Mouse (Mus musculus): Measurements from ENCODE around the gene Med16. TPM values are rescaled to one million over a fixed set of nuclear protein-coding genes. Genes with fewer than 3 reads are reported as not detected.

Med16 gene
- total and polyA plus RNA-seq, 3 experiments, result 10.2 to 22.8 (median 12.1) TPM

GRCm38 (mm10) chr10:79926491-79927323 is 18.0 kb upstream of the Med16 start, which contains the start of gene Arid3a:
Arid3a (plus strand) TSS chr10:79927043.
- H3K36me3 ChIP-seq (replicated peaks in 1 of 2; ENCODE audit: control insufficient read depth in 1 of 2, insufficient read depth in 1 of 2, low read length in 1 of 2), result peaks cover 11 to 20% of the 10 kb centered on the region in 2 experiments
- H3K79me2 ChIP-seq (replicated peaks; ENCODE audit: control insufficient read depth, extremely low read depth, insufficient read depth, poor library complexity, severe bottlenecking), result peaks cover 48% of the 10 kb centered on the region
- in situ Hi-C loops (cut with MboI; ENCODE audit: low pct_ligation_motif_present, low pct_unique_long_range_greater_than_20kb, low sequenced_read_pairs), result loop anchor here (5.0 kb wide), 2 partner anchors 34 to 36 kb away; partner anchors contain the start of genes Cfd and Wdr18
- no peaks in the 10 kb centered on the region for H3K27me3 ChIP-seq (replicated peaks)
- peak within 1 kb of the TSS; percentile 81 for H3K27ac ChIP-seq (ENCODE audit: insufficient read depth, low read depth)
- peak within 1 kb of the TSS; percentile 98 for H3K9ac ChIP-seq (ENCODE audit: insufficient read depth, low read depth)
- H3K4me1 ChIP-seq (ENCODE audit: control insufficient read depth in 1 of 2, insufficient read depth in 2 of 2), result peaks cover 6 to 53% of the 10 kb centered on the region in 2 experiments
- peak within 1 kb of the TSS; percentile 92 for H3K4me2 ChIP-seq (ENCODE audit: insufficient read depth, low read depth, poor library complexity, severe bottlenecking)
- dilution Hi-C loops (cut with MboI; ENCODE audit: extremely low pct_ligation_motif_present, extremely low pct_unique_long_range_greater_than_20kb, low sequenced_read_pairs), result no loop called here
- peak; percentile 94 for DNase-seq (ENCODE audit: extremely low read depth)
- peak within 1 kb of the TSS; percentile 72 to 96 (median 91) for H3K4me3 ChIP-seq (replicated peaks in 1 of 3; ENCODE audit: low read depth in 2 of 3, low read length in 2 of 3, poor library complexity in 1 of 3)
- peaks cover under 1% of the 10 kb centered on the region for H3K9me3 ChIP-seq (replicated peaks; ENCODE audit: low read length)
- no peak; the same call in 1 of the 2 replicates for TF ChIP-seq RAD21 (IDR thresholded peaks at IDR 0.05; ENCODE audit: low read depth, low read length)
- peak; percentile 69 for TF ChIP-seq POLR2A (IDR thresholded peaks at IDR 0.05; ENCODE audit: low read depth, low read length)
- no peak for TF ChIP-seq RCOR1 (conservative IDR thresholded peaks at IDR 0.05; ENCODE audit: low read depth, low read length)
- peak; percentile 67 for TF ChIP-seq BHLHE40 (IDR thresholded peaks at IDR 0.05; ENCODE audit: low read depth, low read length)
- no peak for TF ChIP-seq JUND (conservative IDR thresholded peaks at IDR 0.05; ENCODE audit: low read depth, low read length)
- peak; percentile 26 for TF ChIP-seq SMC3 (IDR thresholded peaks at IDR 0.05; ENCODE audit: low read depth, low read length)
- TF ChIP-seq MAFK (IDR thresholded peaks at IDR 0.05; ENCODE audit: insufficient replicate concordance, low read length), result no peak
- TF ChIP-seq ELF1 (IDR thresholded peaks at IDR 0.05; ENCODE audit: low read depth, low read length), result peak; percentile 90
- peak; percentile 94 for TF ChIP-seq TCF12 (IDR thresholded peaks at IDR 0.05; ENCODE audit: low read depth, low read length)
- peak; percentile 99 for TF ChIP-seq MAZ (IDR thresholded peaks at IDR 0.05; ENCODE audit: low read depth, low read length)
- TF ChIP-seq MEF2A (IDR thresholded peaks at IDR 0.05; ENCODE audit: borderline replicate concordance, low read depth, low read length), result peak; percentile 94
- peak; percentile 46; the same call in 1 of the 2 replicates for TF ChIP-seq EP300 (IDR thresholded peaks at IDR 0.05; ENCODE audit: low read length)
- no peak for TF ChIP-seq ZKSCAN1 (IDR thresholded peaks at IDR 0.05; ENCODE audit: borderline replicate concordance, low read depth, low read length)
- TF ChIP-seq USF2 (conservative IDR thresholded peaks at IDR 0.05; ENCODE audit: low read depth, low read length), result no peak
- no peak for TF ChIP-seq ZNF384 (IDR thresholded peaks at IDR 0.05; ENCODE audit: low read depth, low read length)
- TF ChIP-seq TBP (conservative IDR thresholded peaks at IDR 0.05; ENCODE audit: low read depth, low read length), result 0 out of 2 replicates have a peak, but pooled peaks have one; percentile 70
- peak; percentile 74 for TF ChIP-seq HCFC1 (IDR thresholded peaks at IDR 0.05; ENCODE audit: low read depth, low read length)
- no peak for TF ChIP-seq JUN (IDR thresholded peaks at IDR 0.05; ENCODE audit: insufficient read depth, low read depth, low read length)
- TF ChIP-seq POLR2AphosphoS2 (IDR thresholded peaks at IDR 0.05; ENCODE audit: low read depth, low read length), result peak; percentile 69; the same call in 1 of the 2 replicates
- peak; percentile 59; the same call in 1 of the 2 replicates for TF ChIP-seq NELFE (IDR thresholded peaks at IDR 0.05; ENCODE audit: low read depth, low read length)
- no peak for TF ChIP-seq CTCF (conservative IDR thresholded peaks at IDR 0.05 in 1 of 2, IDR thresholded peaks at IDR 0.05 in 1 of 2; ENCODE audit: low read depth in 2 of 2, low read length in 2 of 2)
- TF ChIP-seq ZC3H11A (IDR thresholded peaks at IDR 0.05; ENCODE audit: low read depth, low read length), result no peak
- TF ChIP-seq CHD2 (IDR thresholded peaks at IDR 0.05; ENCODE audit: low read length), result peak; percentile 86
- TF ChIP-seq IRF4 (IDR thresholded peaks at IDR 0.05; ENCODE audit: low read depth, low read length), result peak; percentile 71
- TF ChIP-seq NRF1 (IDR thresholded peaks at IDR 0.05; ENCODE audit: low read depth, low read length), result peak; percentile 81
- TF ChIP-seq MYC (IDR thresholded peaks at IDR 0.05; ENCODE audit: low read depth, low read length), result peak; percentile 79
- 0 out of 2 replicates have a peak, but pooled peaks have one; percentile 43 for TF ChIP-seq KAT2A (IDR thresholded peaks at IDR 0.05; ENCODE audit: insufficient replicate concordance, low read length)
- 0 out of 2 replicates have a peak, but pooled peaks have one; percentile 3 for TF ChIP-seq CHD1 (IDR thresholded peaks at IDR 0.05; ENCODE audit: low read depth, low read length)
- 0 out of 2 replicates have a peak, but pooled peaks have one; percentile 38 for TF ChIP-seq PAX5 (IDR thresholded peaks at IDR 0.05; ENCODE audit: low read length)
- peak; percentile 37; the same call in 1 of the 2 replicates for TF ChIP-seq USF1 (IDR thresholded peaks at IDR 0.05; ENCODE audit: low read depth, low read length)
- peak; percentile 80 for TF ChIP-seq MXI1 (IDR thresholded peaks at IDR 0.05; ENCODE audit: low read depth, low read length)
- TF ChIP-seq UBTF (IDR thresholded peaks at IDR 0.05; ENCODE audit: low read depth, low read length), result no peak
- TF ChIP-seq MAX (IDR thresholded peaks at IDR 0.05; ENCODE audit: low read length), result peak; percentile 66
- no peak for TF ChIP-seq GABPA (IDR thresholded peaks at IDR 0.05; ENCODE audit: insufficient replicate concordance, low read depth, low read length)
- TF ChIP-seq E2F4 (IDR thresholded peaks at IDR 0.05; ENCODE audit: insufficient replicate concordance, low read depth, low read length), result peak; percentile 86; the same call in 1 of the 2 replicates
- TF ChIP-seq SIN3A (IDR thresholded peaks at IDR 0.05; ENCODE audit: low read length), result peak; percentile 96
- peak; percentile 83 for TF ChIP-seq ETS1 (conservative IDR thresholded peaks at IDR 0.05; ENCODE audit: low read depth, low read length)
